Mouse (Mus musculus) Patski (cell line): ENCODE measurements at regions not wholly inside any gene's neighbourhood (a gene's known extent, or its start where the extent isn't known, plus 50 kb on each side); places are given as distances from the start of the nearest gene placed in this dataset.

Experiments
- ATAC-seq: fragments of 100-300 bp; one replicate; pipeline ENCODE4 v1.8.0; 2021
- CTCF ChIA-PET: fragments of 350-600 bp; sonication (Branson Sonifier 250); formaldehyde crosslinking; loops from one replicate; lab custom pipeline; 2022; ENCODE audit warnings: inconsistent platforms; lab: Charles Lee
- POLR2A ChIA-PET: fragments of 350-600 bp; sonication (Branson Sonifier 250); formaldehyde crosslinking; loops from one replicate; lab custom pipeline; 2022; ENCODE audit warnings: antibody characterized with exemption, inconsistent platforms; lab: Charles Lee
- DNase-seq: peaks from one replicate; pipeline ENCODE4 v3.0.0-alpha.2; 2011; ENCODE audit warnings: low read depth, low spot score
- H3K27me3 ChIP-seq: fragments of 371-371 bp; one replicate; pipeline ENCODE4 v1.5.1; 2021
- CTCF ChIP-seq: fragments of 100-300 bp; IDR thresholded peaks from one replicate; pipeline ENCODE4 v1.5.1; 2021
- in situ Hi-C: fragments of 300-500 bp; cut with MboI; formaldehyde crosslinking; loops from 3 replicates; pipeline ENCODE4 v1.11.1; 2018; ENCODE audit warnings: low pct_unique_long_range_greater_than_20kb, mixed read lengths

DNA sequence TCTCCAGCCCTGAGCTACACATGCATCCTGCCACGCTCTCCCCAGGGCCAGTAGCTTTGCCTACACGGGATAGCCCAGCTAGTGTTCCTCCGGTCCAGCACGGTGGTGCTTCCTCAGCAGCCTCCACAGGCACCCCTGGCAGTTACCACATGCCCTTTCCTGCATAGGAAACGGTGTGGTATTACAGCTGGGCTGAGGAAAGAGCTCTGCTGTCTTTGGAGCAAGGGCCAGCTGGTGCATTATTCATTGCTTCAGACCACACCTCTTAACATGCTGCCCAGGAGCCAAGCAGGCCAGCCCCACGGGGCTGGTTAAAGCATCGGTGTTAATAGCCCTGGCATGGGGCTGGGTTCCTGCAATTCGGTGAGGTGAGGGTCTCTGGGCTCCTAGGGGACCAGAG is 64.0 kb upstream of the Dio3 start:
- DNase-seq = no peak
- in situ Hi-C loops = no loop called here
- ChIA-PET POLR2A (interaction anchor here (1.6 kb wide), 1 partner anchor 11 kb away, joined by 5 read pairs; no protein-coding TSS in a partner anchor), CTCF (no interaction called here)
- peak; percentile 67 for ATAC-seq
- no peaks in the 10 kb centered on the region for H3K27me3 ChIP-seq
- TF ChIP-seq CTCF = no peak

GRCm38 (mm10) chr12:110215311-110215710 is 63.6 kb upstream of the Dio3 start:
- POLR2A ChIA-PET = no interaction called here
- CTCF ChIA-PET = no interaction called here
- TF ChIP-seq CTCF = no peak
- no peak for DNase-seq
- no peaks in the 10 kb centered on the region for H3K27me3 ChIP-seq
- in situ Hi-C loops = no loop called here
- ATAC-seq = no peak

- ChIA-PET POLR2A (no interaction called here), CTCF (no interaction called here)
- DNase-seq (no peak), ATAC-seq (no peak)
- TF ChIP-seq CTCF = no peak
- no peaks in the 10 kb centered on the region for H3K27me3 ChIP-seq
- in situ Hi-C loops = no loop called here
These were observed 59.1 kb upstream of the Dio3 start for GRCm38 (mm10) chr12:110219750-110220149.

- in situ Hi-C loops = no loop called here
- no peak for ATAC-seq
- ChIA-PET CTCF (no interaction called here), POLR2A (no interaction called here)
- DNase-seq = no peak
- TF ChIP-seq CTCF = no peak
- H3K27me3 ChIP-seq = no peaks in the 10 kb centered on the region
These were observed 58.4 kb upstream of the Dio3 start for GRCm38 (mm10) chr12:110220516-110220915.

GRCm38 (mm10) chr12:110221184-110221583 is 57.7 kb upstream of the Dio3 start:
- no peak for DNase-seq
- in situ Hi-C loops = no loop called here
- ATAC-seq = no peak
- CTCF ChIA-PET = no interaction called here
- POLR2A ChIA-PET = no interaction called here
- no peak for TF ChIP-seq CTCF
- no peaks in the 10 kb centered on the region for H3K27me3 ChIP-seq

GRCm38 (mm10) chr12:110221679-110222078 is 57.2 kb upstream of the Dio3 start:
- DNase-seq (no peak), ATAC-seq (no peak)
- in situ Hi-C loops = no loop called here
- no peak for TF ChIP-seq CTCF
- ChIA-PET CTCF (no interaction called here), POLR2A (no interaction called here)
- no peaks in the 10 kb centered on the region for H3K27me3 ChIP-seq

GRCm38 (mm10) chr12:110224250-110224649 is 54.6 kb upstream of the Dio3 start:
- no peaks in the 10 kb centered on the region for H3K27me3 ChIP-seq
- in situ Hi-C loops = no loop called here
- TF ChIP-seq CTCF = no peak
- CTCF ChIA-PET = interaction anchor here (1.3 kb wide), 1 partner anchor 8 kb away, joined by 5 read pairs; no protein-coding TSS in a partner anchor
- DNase-seq (no peak), ATAC-seq (no peak)
- POLR2A ChIA-PET = no interaction called here

- H3K27me3 ChIP-seq = no peaks in the 10 kb centered on the region
- ATAC-seq (no peak), DNase-seq (no peak)
- in situ Hi-C loops = no loop called here
- CTCF ChIA-PET = no interaction called here
- TF ChIP-seq CTCF = no peak
- POLR2A ChIA-PET = no interaction called here
These were observed 50.9 kb upstream of the Dio3 start for GRCm38 (mm10) chr12:110228011-110228411.
